Mouse (Mus musculus): ENCODE results near the gene Porcn.

GRCm38 (mm10) chrX:8206015-8206693, at the start of gene Porcn:
- TF ChIP-seq CTCF (IDR thresholded peaks at IDR 0.05; ENCODE audit: control insufficient read depth, insufficient read depth, insufficient read length) (no peak), USF1 (IDR thresholded peaks at IDR 0.05; ENCODE audit: low read depth) (no peak)

All from C2C12 (cell line).